Mouse (Mus musculus) MEL (cell line): ENCODE results near the gene Scfd2.

Experiments used
- CHD2 ChIP-seq: IDR thresholded peaks from 2 replicates; pipeline ENCODE4 v1.6.1; 2011; ENCODE audit warnings: low read length, improper control_type of control experiment
- CTCF ChIP-seq, 3 experiments: IDR thresholded peaks in 2 of 3; conservative IDR thresholded peaks in 1 of 3; 2 replicates each; pipeline ENCODE4 v1.5.1; 2011 to 2012; ENCODE audit warnings: low read length in 3 of 3, low read depth in 2 of 3, mild to moderate bottlenecking in 2 of 3, improper control_type of control experiment in 1 of 3, inconsistent platforms in 1 of 3, mixed read lengths in 1 of 3, moderate library complexity in 1 of 3; ENCODE audit not compliant: control insufficient read depth in 1 of 3, insufficient read depth in 1 of 3, poor library complexity in 1 of 3, severe bottlenecking in 1 of 3
- EP300 ChIP-seq, 2 experiments: IDR thresholded peaks; 2 replicates each; pipeline ENCODE4 v1.6.1; 2011; ENCODE audit warnings: improper control_type of control experiment in 2 of 2, low read length in 2 of 2, low read depth in 1 of 2, mild to moderate bottlenecking in 1 of 2
- GATA1 ChIP-seq: IDR thresholded peaks from 2 replicates; pipeline ENCODE4 v1.6.1; 2011; ENCODE audit warnings: low read depth, low read length, improper control_type of control experiment
- NELFE ChIP-seq: IDR thresholded peaks from 2 replicates; pipeline ENCODE4 v1.6.1; 2011; ENCODE audit warnings: low read depth, low read length, improper control_type of control experiment
- NRF1 ChIP-seq: IDR thresholded peaks from 2 replicates; pipeline ENCODE4 v1.6.1; 2014; ENCODE audit warnings: low read depth, mild to moderate bottlenecking, inconsistent platforms, low read length, improper control_type of control experiment, moderate library complexity; ENCODE audit not compliant: poor library complexity, insufficient read depth, severe bottlenecking
- POLR2A ChIP-seq, 2 experiments: IDR thresholded peaks; 2 replicates each; pipeline ENCODE4 v1.6.1; 2011 to 2012; ENCODE audit warnings: low read length in 2 of 2, mild to moderate bottlenecking in 2 of 2, control low read depth in 1 of 2, improper control_type of control experiment in 1 of 2, low read depth in 1 of 2, moderate library complexity in 1 of 2; ENCODE audit not compliant: control insufficient read depth in 1 of 2, insufficient read depth in 1 of 2, poor library complexity in 1 of 2
- RAD21 ChIP-seq: IDR thresholded peaks from 2 replicates; pipeline ENCODE4 v1.6.1; 2011; ENCODE audit warnings: mild to moderate bottlenecking, low read depth, low read length, improper control_type of control experiment
- SIN3A ChIP-seq: IDR thresholded peaks from 2 replicates; pipeline ENCODE4 v1.6.1; 2012; ENCODE audit warnings: low read length, improper control_type of control experiment, inconsistent platforms
- TAL1 ChIP-seq: IDR thresholded peaks from 2 replicates; pipeline ENCODE4 v1.6.1; 2012; ENCODE audit warnings: mild to moderate bottlenecking, inconsistent platforms, low read length, moderate library complexity, mixed read lengths
- UBTF ChIP-seq: IDR thresholded peaks from 2 replicates; pipeline ENCODE4 v1.6.1; 2012; ENCODE audit warnings: low read depth, mild to moderate bottlenecking, inconsistent platforms, low read length, improper control_type of control experiment, moderate library complexity, borderline replicate concordance; ENCODE audit not compliant: insufficient read depth
- USF1 ChIP-seq: IDR thresholded peaks from 2 replicates; pipeline ENCODE4 v1.6.1; 2014; ENCODE audit warnings: low read depth, mild to moderate bottlenecking, inconsistent platforms, low read length, improper control_type of control experiment, moderate library complexity

GRCm38 (mm10) chr5:74171768-74172167, 359.8 kb downstream of the Scfd2 start:
- TF ChIP-seq CHD2 (no peak), SIN3A (no peak), USF1 (no peak), CTCF (IDR thresholded peaks at IDR 0.05 in 2 of 3, conservative IDR thresholded peaks at IDR 0.05 in 1 of 3; ENCODE audit: control insufficient read depth in 1 of 3, insufficient read depth in 1 of 3, low read depth in 2 of 3, low read length in 3 of 3, poor library complexity in 1 of 3, severe bottlenecking in 1 of 3) (no peak), EP300 (IDR thresholded peaks at IDR 0.05; ENCODE audit: low read depth in 1 of 2, low read length in 2 of 2) (no peak), RAD21 (no peak), NELFE (no peak), POLR2A (IDR thresholded peaks at IDR 0.05; ENCODE audit: control insufficient read depth in 1 of 2, insufficient read depth in 1 of 2, low read depth in 1 of 2, low read length in 2 of 2, poor library complexity in 1 of 2) (no peak), TAL1 (no peak), GATA1 (no peak), UBTF (no peak), NRF1 (no peak)
